Mouse (Mus musculus) intestine, embryonic 14.5 days (tissue): ENCODE measurements around the gene Rnf41. TPM values are rescaled to one million over a fixed set of nuclear protein-coding genes. Genes with fewer than 3 reads are reported as not detected.

Source experiments
- ATAC-seq: fragments of 200-750 bp; cut with Nextera tagmentation; replicated peaks from 2 replicates; pipeline ENCODE4 v1.8.0; 2017; ENCODE audit warnings: low read depth, moderate number of reproducible peaks, moderate TSS enrichment, moderate library complexity; ENCODE audit not compliant: low FRiP score, low TSS enrichment
- DNase-seq: peaks from one replicate; pipeline ENCODE4 v3.0.0-alpha.2; 2018; ENCODE audit warnings: low spot score
- H3K27ac ChIP-seq: fragments of 300-500 bp; sonication (generic); 2 replicates; pipeline ENCODE4 v1.5.1; 2014; ENCODE audit warnings: low read depth, mild to moderate bottlenecking, control low read depth
- H3K27me3 ChIP-seq: fragments of 300-500 bp; sonication (generic); replicated peaks from 2 replicates; pipeline ENCODE4 v1.6.1; 2014; ENCODE audit warnings: low read length, control low read depth; ENCODE audit not compliant: control insufficient read depth, insufficient read depth
- H3K36me3 ChIP-seq: fragments of 300-500 bp; sonication (generic); 2 replicates; pipeline ENCODE4 v1.6.1; 2014; ENCODE audit warnings: low read length, control low read depth; ENCODE audit not compliant: control insufficient read depth, insufficient read depth
- H3K4me1 ChIP-seq: fragments of 300-500 bp; sonication (generic); replicated peaks from 2 replicates; pipeline ENCODE4 v1.6.1; 2014; ENCODE audit warnings: low read length, control low read depth, mixed read lengths; ENCODE audit not compliant: control insufficient read depth, insufficient read depth
- H3K4me2 ChIP-seq: fragments of 300-500 bp; sonication (generic); 2 replicates; pipeline ENCODE4 v1.6.1; 2014; ENCODE audit warnings: low read length
- H3K4me3 ChIP-seq: fragments of 300-500 bp; sonication (generic); 2 replicates; pipeline ENCODE4 v1.5.1; 2014; ENCODE audit warnings: low read depth, low read length, control low read depth, mixed read lengths
- H3K9ac ChIP-seq: fragments of 300-500 bp; sonication (generic); 2 replicates; pipeline ENCODE4 v1.6.1; 2014; ENCODE audit warnings: mild to moderate bottlenecking, low read length
- H3K9me3 ChIP-seq: fragments of 300-500 bp; sonication (generic); 2 replicates; pipeline ENCODE4 v1.6.1; 2016; ENCODE audit warnings: low read length, control low read depth; ENCODE audit not compliant: control insufficient read depth
- WGBS: fragments of 180-500 bp; shearing (Covaris S2); extraction: QIAGEN DNeasy Blood & Tissue Kit; methylation state at CpG from one replicate; pipeline ENCODE4 v1.1.7; 2014; 5-methylcytosine and 5-hydroxymethylcytosine counted together
- polyA plus RNA-seq: library from polyadenylated mRNA; unstranded; fragments of >200 nt; fragmentation: Nextera tagmentation; extraction: Ambion mirVana; gene quantifications from 2 replicates; pipeline ENCODE4 v1.2.1, GENCODE M21; 2014

Rnf41 gene
- polyA plus RNA-seq, 1 experiment from 2014 or later, result 30.5 TPM

DNA sequence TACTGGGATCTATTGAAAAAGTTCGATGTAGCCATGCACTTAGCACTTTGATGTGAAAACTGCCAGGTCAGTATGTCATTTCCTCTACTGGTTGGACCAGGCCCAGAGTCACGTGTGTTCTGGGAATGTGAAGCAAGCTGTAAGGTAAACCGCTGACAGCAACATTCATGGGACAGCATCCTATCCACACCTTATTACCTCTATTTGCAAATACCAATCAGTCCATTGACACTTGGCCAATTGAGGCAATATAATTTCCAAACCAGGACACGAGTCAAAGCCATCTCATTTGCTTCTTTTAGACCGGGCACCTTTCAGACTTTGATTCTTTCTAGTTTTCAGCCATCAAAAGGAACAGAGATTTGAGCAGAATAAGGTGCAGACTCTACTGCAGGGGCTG lies 17.6 kb downstream of the Rnf41 start:
- ATAC-seq (no peak), DNase-seq (no peak)
- H3K9ac ChIP-seq, result no peak overlapping the region
- H3K4me3 ChIP-seq, result no peak overlapping the region
- no peak overlapping the region for H3K27ac ChIP-seq
- no peak overlapping the region for H3K4me2 ChIP-seq
- 90% methylated on average over 5 of the region's 5 CpGs for WGBS
- H3K36me3 ChIP-seq, result peaks cover 62% of the 10 kb centered on the region
- H3K27me3 ChIP-seq, result no peaks in the 10 kb centered on the region
- H3K4me1 ChIP-seq, result no peaks in the 10 kb centered on the region
- no peaks in the 10 kb centered on the region for H3K9me3 ChIP-seq

DNA sequence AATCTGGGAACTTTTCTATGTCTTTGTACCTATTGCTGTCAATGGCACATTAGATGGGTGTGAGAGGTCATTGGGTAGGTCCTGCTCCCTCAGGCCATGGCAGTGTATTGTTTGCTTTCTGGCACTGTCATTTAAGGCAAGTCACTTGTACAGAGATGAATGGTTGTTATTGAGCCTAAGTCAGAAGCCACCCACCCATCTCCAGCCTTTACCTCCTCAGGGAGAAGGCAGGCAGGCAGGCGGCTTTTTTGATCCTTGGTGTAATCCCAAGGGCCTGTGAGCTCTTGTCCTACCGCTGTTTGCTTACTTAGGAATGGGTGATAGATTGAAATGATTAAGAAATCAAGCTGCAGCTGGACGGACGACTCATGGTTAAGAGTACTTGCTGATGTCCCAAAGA lies 18.0 kb downstream of the Rnf41 start:
- ATAC-seq (no peak), DNase-seq (no peak)
- WGBS, result 82% methylated on average over 4 of the region's 4 CpGs
- Histone ChIP-seq H3K27ac (no peak overlapping the region), H3K4me3 (no peak overlapping the region), H3K27me3 (no peaks in the 10 kb centered on the region), H3K9ac (no peak overlapping the region), H3K9me3 (no peaks in the 10 kb centered on the region), H3K4me1 (no peaks in the 10 kb centered on the region), H3K36me3 (peaks cover 66% of the 10 kb centered on the region), H3K4me2 (no peak overlapping the region)

DNA sequence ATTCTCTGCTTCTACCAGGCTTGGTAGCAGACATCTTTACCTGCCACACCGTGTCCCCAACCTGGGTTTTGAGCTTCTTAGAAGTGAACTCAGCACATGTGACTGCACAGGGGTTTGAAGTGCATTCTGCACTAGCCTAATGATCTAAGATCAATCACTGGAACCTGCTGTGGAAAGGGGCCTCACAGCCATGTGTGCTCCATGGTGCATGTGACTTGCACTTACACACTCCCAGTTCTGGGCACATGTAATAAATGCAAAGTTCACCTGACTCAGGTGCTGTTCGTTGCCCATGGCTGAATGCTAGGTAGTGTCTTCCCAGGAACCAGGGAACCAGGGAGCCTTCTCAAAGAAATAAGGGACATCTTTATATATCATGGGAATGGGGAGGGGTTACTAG lies 22.0 kb downstream of the Rnf41 start:
- ATAC-seq (no peak), DNase-seq (no peak)
- WGBS, result 90% methylated on average over 2 of the region's 2 CpGs
- H3K4me1 ChIP-seq, result no peaks in the 10 kb centered on the region
- peaks cover 82% of the 10 kb centered on the region for H3K36me3 ChIP-seq
- no peak overlapping the region for H3K4me2 ChIP-seq
- no peak overlapping the region for H3K9ac ChIP-seq
- no peaks in the 10 kb centered on the region for H3K27me3 ChIP-seq
- H3K9me3 ChIP-seq, result no peaks in the 10 kb centered on the region
- no peak overlapping the region for H3K27ac ChIP-seq
- no peak overlapping the region for H3K4me3 ChIP-seq

DNA sequence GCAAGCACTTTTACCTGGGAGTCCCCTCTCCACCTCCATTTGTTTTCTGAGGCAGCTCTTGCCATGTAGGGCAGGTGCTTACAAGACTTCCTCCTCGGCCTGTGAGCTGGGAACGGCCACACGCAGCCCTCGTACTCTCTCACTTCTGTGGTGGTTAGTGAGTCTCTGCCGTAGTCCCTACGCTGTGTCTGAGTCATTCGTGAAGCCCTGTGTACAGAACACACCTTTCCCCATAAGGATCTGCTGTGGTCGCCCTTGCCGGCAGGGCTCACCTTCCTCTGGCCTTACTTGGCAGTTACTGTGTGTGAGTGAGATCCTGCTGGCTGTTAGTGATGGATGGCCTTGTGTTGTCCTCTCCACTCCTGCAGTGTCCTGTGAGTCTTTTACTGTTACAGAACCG lies 23.2 kb downstream of the Rnf41 start:
- H3K9me3 ChIP-seq, result no peaks in the 10 kb centered on the region
- H3K27ac ChIP-seq, result no peak overlapping the region
- no peak for ATAC-seq
- peaks cover 82% of the 10 kb centered on the region for H3K36me3 ChIP-seq
- H3K27me3 ChIP-seq, result no peaks in the 10 kb centered on the region
- H3K4me3 ChIP-seq, result no peak overlapping the region
- H3K4me2 ChIP-seq, result no peak overlapping the region
- no peak overlapping the region for H3K9ac ChIP-seq
- no peaks in the 10 kb centered on the region for H3K4me1 ChIP-seq
- WGBS, result 86% methylated on average over 10 of the region's 10 CpGs
- DNase-seq, result no peak

DNA sequence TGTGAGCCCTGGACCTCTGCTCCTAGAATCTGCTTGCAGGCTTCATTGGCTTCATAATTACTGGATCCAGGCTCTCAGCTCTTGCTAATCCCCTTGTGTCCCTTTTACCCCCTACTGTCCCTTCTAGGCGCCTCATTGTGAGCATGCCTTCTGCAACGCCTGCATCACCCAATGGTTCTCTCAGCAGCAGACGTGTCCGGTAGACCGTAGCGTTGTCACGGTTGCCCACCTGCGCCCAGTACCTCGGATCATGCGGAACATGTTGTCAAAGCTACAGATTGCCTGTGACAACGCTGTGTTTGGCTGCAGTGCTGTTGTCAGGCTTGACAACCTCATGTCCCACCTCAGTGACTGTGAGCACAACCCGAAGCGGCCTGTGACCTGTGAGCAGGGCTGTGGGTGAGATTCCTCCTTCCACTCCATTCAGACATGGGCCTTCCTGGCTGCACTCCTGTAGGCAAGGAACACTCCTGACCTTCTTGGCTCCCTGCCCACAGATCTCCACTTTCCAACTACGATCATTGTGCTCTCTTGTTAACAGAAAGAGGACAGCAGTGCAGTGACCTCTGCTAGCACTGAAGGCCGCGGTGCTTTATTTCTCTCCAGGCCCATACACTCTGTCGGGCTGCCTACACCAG lies 23.8 kb downstream of the Rnf41 start:
- H3K27ac ChIP-seq, result no peak overlapping the region
- H3K9me3 ChIP-seq, result no peaks in the 10 kb centered on the region
- no peak overlapping the region for H3K9ac ChIP-seq
- no peaks in the 10 kb centered on the region for H3K4me1 ChIP-seq
- no peak overlapping the region for H3K4me3 ChIP-seq
- 89% methylated on average over 17 of the region's 17 CpGs for WGBS
- no peaks in the 10 kb centered on the region for H3K27me3 ChIP-seq
- ATAC-seq, result no peak
- no peak overlapping the region for H3K4me2 ChIP-seq
- DNase-seq, result no peak
- H3K36me3 ChIP-seq, result peaks cover 78% of the 10 kb centered on the region

- Histone ChIP-seq H3K4me1 (no peaks in the 10 kb centered on the region), H3K4me2 (no peak overlapping the region), H3K27me3 (no peaks in the 10 kb centered on the region), H3K4me3 (no peak overlapping the region), H3K9ac (no peak overlapping the region), H3K9me3 (no peaks in the 10 kb centered on the region), H3K36me3 (peaks cover 77% of the 10 kb centered on the region), H3K27ac (no peak overlapping the region)
- DNase-seq (no peak), ATAC-seq (no peak)
- WGBS, result 89% methylated on average over 5 of the region's 5 CpGs
These were observed 24.4 kb downstream of the Rnf41 start for GRCm38 (mm10) chr10:128435873-128436272.

DNA sequence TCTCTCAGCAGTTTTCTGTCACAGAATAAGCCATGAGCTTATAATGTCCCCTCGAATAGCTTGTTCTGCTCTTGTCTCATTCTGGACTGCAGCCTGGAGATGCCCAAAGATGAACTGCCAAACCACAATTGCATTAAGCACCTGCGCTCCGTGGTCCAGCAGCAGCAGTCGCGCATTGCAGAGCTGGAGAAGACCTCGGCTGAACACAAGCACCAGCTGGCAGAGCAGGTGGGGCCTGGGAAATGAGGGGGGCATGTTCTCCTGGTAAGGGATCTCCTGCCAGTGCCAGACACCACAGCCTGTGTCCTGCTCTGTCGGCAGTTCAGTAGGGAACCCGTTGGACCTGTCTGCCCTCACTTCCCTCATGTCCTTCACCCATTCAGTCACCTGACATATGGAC lies 24.9 kb downstream of the Rnf41 start:
- no peaks in the 10 kb centered on the region for H3K27me3 ChIP-seq
- no peaks in the 10 kb centered on the region for H3K9me3 ChIP-seq
- H3K4me3 ChIP-seq, result no peak overlapping the region
- H3K36me3 ChIP-seq, result peaks cover 77% of the 10 kb centered on the region
- DNase-seq (no peak), ATAC-seq (no peak)
- no peaks in the 10 kb centered on the region for H3K4me1 ChIP-seq
- 91% methylated on average over 8 of the region's 8 CpGs for WGBS
- no peak overlapping the region for H3K27ac ChIP-seq
- H3K4me2 ChIP-seq, result no peak overlapping the region
- no peak overlapping the region for H3K9ac ChIP-seq

GRCm38 (mm10) chr10:128438675-128439279 lies 27.3 kb downstream of the Rnf41 start:
- Histone ChIP-seq H3K4me3 (no peak overlapping the region), H3K27ac (no peak overlapping the region), H3K36me3 (peaks cover 75% of the 10 kb centered on the region), H3K4me2 (no peak overlapping the region), H3K4me1 (no peaks in the 10 kb centered on the region), H3K9me3 (no peaks in the 10 kb centered on the region), H3K9ac (no peak overlapping the region), H3K27me3 (no peaks in the 10 kb centered on the region)
- ATAC-seq (no peak), DNase-seq (no peak)
- WGBS, result 64% methylated on average over 10 of the region's 10 CpGs

DNA sequence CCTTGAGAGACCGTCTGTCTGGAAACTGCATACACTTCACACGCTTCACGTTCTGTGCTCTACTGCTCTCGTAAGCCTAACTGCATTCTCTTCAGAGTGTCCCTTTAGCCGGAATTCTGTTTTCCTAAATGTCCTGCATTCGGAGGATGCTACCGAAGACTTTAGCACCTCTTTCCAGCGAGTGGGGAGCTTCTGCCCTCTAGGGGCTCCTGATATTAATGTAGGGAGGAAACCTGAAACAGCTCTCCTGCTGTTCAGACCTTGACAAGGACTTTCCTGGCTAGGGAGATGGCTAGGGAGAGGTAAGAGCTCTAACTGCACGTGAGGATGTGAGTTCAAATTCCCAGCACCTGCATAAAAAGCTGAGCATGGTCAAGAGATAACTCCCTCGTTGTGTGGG lies 28.9 kb downstream of the Rnf41 start:
- Histone ChIP-seq H3K4me2 (no peak overlapping the region), H3K27ac (no peak overlapping the region), H3K27me3 (no peaks in the 10 kb centered on the region), H3K9me3 (no peaks in the 10 kb centered on the region), H3K36me3 (peaks cover 62% of the 10 kb centered on the region), H3K4me3 (no peak overlapping the region), H3K4me1 (no peaks in the 10 kb centered on the region), H3K9ac (no peak overlapping the region)
- WGBS, result 46% methylated on average over 10 of the region's 10 CpGs
- DNase-seq, result peak; percentile 55
- no peak for ATAC-seq
